Mouse (Mus musculus) cortical plate, adult 2 months (tissue): ENCODE data around the gene Urm1. TPM values are rescaled to one million over a fixed set of nuclear protein-coding genes. Genes with fewer than 3 reads are reported as not detected.

Experiments
- H3K27ac ChIP-seq: fragments of 200-500 bp; 2 replicates; pipeline ENCODE4 v1.5.1; 2012; ENCODE audit warnings: low read length, control low read depth, inconsistent platforms; ENCODE audit not compliant: insufficient read depth
- H3K4me1 ChIP-seq: fragments of 200-500 bp; 2 replicates; pipeline ENCODE4 v1.6.1; 2011; ENCODE audit warnings: low read length; ENCODE audit not compliant: control insufficient read depth, insufficient read depth
- H3K4me3 ChIP-seq: fragments of 200-500 bp; 2 replicates; pipeline ENCODE4 v1.5.1; 2011; ENCODE audit warnings: mild to moderate bottlenecking, low read length, control low read depth; ENCODE audit not compliant: insufficient read depth
- CTCF ChIP-seq: fragments of 200-500 bp; IDR thresholded peaks from 2 replicates; pipeline ENCODE4 v1.5.1; 2011; ENCODE audit warnings: mild to moderate bottlenecking, control low read depth, low read length; ENCODE audit not compliant: insufficient read depth; ENCODE audit errors: extremely low read depth
- POLR2A ChIP-seq: fragments of 200-500 bp; IDR thresholded peaks from 2 replicates; pipeline ENCODE4 v1.6.1; 2011; ENCODE audit warnings: mild to moderate bottlenecking, low read length, control low read depth; ENCODE audit not compliant: insufficient read depth; ENCODE audit errors: extremely low read depth
- polyA plus RNA-seq: library from polyadenylated mRNA; depleted of rRNA; stranded (reverse); fragments of >200 nt; gene quantifications from 2 replicates; pipeline ENCODE4 v1.2.3, GENCODE M21; 2012

Gene Urm1
- polyA plus RNA-seq, 1 experiment: 75.0 TPM

DNA sequence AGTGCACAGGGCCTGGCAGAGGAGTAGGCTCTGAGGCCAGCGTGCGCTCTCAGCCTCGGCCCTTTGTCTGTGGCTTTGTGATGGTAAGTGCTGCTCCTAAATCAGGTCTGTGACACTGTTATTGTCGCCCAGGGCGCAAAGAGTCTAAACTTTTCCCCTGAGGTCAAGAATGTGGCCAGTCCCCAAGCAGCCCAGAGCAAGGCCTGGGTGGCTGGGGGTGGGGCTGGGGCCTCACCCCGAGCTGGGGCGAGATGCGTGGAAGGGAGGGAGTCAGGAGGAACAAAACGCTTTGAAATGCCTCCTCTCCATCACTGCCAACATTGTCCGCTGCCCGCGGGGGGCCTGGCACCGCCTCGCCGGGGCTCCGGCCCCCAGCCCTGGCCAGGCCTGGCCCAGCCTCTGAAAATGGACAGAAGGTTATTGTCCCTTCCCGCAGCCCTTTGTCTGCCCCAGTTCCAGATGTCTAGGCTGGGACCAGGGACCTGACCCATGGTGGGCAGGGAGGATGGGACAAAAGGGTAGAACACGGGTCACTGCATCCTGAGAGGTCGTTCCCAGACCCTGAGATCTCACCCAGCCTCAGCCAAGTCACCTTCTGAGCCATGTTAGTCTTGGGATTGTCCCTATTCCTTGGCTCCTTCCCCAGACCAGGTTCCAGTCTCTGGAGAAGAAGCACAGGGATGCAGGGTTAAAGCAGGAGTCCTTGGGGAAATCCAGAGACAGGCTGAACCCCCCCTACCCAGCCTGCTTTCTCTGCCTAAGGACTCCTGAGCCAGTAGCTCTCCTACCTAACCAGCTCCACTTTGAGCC lies 36.8 kb downstream of the Urm1 start:
- Histone ChIP-seq H3K27ac (peak overlapping the region; percentile 87), H3K4me3 (no peak overlapping the region), H3K4me1 (no peaks in the 10 kb centered on the region)
- TF ChIP-seq CTCF: no peak
- TF ChIP-seq POLR2A: no peak

DNA sequence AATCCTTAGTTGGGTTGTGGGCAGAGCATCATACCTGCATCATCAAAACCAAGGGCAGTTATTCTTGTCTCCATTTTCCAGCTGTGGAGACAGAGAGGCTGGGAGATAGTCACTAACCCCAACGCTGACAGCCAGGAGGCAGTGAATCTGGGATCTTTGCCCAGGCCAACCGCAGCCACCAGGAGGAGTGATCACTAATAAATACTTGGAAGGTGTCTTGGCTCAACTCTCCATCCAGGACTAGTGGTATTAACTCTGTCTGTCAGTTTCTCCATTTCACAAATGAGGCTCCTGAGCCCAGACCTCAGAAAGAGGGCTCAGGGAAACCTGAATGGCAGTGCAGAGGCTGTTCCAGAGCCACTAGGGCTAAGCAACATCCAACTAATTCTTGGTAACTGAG lies 37.5 kb downstream of the Urm1 start:
- TF ChIP-seq POLR2A: no peak
- no peak for TF ChIP-seq CTCF
- H3K27ac ChIP-seq: peak overlapping the region; percentile 87
- no peaks in the 10 kb centered on the region for H3K4me1 ChIP-seq
- no peak overlapping the region for H3K4me3 ChIP-seq

DNA sequence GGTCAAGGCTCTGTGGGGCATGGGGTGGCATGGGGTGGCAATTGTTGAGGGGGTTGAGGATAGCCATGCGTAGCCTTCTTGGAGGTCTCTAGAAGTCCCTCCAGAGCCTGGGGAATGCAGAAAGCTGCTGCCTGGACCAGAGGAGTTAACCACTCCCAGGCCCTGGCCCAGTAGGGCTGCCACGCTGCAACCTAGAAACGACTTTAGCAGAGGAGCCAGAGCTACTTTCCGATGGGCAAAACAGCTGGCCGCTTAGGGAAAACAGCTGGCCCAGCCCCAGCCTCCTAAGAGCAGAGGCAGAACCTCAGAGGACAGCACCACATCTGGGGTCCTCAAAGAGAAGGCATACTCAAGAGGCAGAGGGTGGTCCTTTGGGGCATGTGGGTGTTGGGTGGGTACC lies 38.1 kb downstream of the Urm1 start:
- no peaks in the 10 kb centered on the region for H3K4me1 ChIP-seq
- H3K4me3 ChIP-seq: no peak overlapping the region
- H3K27ac ChIP-seq: peak overlapping the region; percentile 87
- TF ChIP-seq CTCF: no peak
- TF ChIP-seq POLR2A: no peak

DNA sequence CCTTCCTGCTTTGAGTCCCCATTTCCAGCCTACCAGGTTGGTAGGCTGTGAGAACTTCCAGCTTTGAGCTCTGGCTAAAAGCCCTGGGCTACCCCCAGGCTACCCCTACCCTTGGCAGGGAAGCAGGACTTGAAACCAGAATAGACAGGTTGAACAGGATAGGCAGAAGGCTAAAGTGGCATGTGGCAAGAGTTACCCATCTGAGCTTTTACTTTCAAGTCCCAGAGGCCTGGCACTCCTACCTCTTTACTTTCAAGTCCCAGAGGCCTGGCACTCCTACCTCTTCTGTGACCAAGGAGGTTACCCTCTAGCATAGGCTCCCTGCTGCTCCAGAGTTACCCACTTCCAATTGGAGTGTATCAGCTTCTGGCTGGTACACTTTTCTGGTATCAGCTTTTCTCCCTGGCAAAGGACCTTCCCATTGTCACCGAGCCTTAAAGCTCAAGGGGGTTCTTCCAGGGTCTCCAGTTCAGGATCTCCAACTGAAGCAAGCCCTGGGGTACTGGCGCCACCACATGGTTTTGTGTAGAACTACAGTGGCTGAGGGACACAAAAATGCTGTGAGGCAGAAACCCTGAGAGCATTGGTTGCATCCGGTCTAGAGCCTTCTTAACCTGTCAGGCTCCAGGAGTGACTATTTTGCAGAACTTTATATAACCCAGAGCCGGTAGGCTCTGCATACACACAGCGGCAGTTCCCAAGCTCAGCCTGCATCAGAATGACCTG lies 39.0 kb downstream of the Urm1 start:
- Histone ChIP-seq H3K4me3 (no peak overlapping the region), H3K27ac (no peak overlapping the region), H3K4me1 (no peaks in the 10 kb centered on the region)
- TF ChIP-seq POLR2A (no peak), CTCF (peak; percentile 75)

DNA sequence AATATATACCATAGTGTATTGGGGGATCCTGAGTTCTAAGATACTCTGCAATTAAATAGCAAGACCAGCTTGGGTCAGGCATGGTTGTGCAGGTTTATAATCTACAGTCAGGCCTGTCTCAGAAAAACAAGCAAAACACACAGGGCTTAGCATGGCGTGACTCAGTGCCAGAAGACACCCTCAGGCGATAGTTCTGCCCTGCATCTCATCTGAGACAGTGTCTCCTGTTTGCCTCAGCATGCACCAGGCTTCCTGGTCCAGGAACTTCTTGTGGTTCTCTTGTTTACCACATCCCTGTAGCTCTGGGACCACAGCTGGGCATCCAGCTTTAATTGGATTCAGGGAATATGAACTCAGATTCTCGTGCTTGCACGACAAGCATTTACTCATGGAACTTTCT lies 45.2 kb downstream of the Urm1 start:
- TF ChIP-seq POLR2A (no peak), CTCF (no peak)
- Histone ChIP-seq H3K4me3 (no peak overlapping the region), H3K27ac (no peak overlapping the region), H3K4me1 (no peaks in the 10 kb centered on the region)

DNA sequence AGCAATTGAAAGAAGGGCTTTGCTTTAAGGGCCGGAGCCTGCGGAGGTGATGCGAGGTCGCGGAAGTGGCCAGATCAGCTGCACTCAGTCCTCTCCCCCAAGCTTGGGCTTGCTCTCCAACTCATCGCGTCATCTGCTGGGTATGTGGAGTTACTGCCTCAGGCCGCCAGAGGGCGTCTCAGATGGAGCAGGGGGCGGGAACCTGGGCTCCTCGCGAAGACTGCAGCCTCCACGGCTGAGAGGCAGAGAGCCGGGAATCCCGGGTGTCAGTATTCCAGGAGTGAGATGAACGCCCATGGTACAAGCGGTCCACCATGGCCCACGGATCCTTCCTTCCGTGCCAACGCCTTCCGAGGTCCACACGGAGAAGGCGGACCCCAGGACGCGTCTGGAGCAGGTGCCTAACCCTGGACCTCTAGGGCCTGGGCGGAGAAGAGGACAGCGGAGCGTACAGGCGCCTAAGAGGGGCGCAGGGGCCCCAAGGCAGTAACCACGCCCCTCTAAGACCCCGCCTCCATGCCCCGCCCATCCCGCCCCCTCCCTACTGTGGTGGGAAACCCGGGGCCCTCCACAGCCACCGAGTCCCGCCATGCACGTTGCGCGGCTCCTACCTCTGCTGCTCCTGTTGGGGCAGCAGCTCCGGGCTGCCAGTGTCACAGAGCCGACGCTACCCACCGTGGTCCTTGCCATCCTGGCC lies 49.2 kb downstream of the Urm1 start, which contains the start of gene Cercam:
Cercam (plus strand) TSS at position 216 of the 697 bp plus-strand sequence.
- Histone ChIP-seq H3K27ac (no peak within 1 kb of the TSS), H3K4me3 (peak within 1 kb of the TSS; percentile 47), H3K4me1 (no peaks in the 10 kb centered on the region)
- TF ChIP-seq POLR2A: no peak
- peak; percentile 77 for TF ChIP-seq CTCF

- TF ChIP-seq CTCF (no peak), POLR2A (no peak)
- Histone ChIP-seq H3K4me1 (no peaks in the 10 kb centered on the region), H3K27ac (no peak overlapping the region), H3K4me3 (peak overlapping the region; percentile 47)
Observed at GRCm38 (mm10) chr2:29869646-29870451, 50.0 kb downstream of the Urm1 start.

DNA sequence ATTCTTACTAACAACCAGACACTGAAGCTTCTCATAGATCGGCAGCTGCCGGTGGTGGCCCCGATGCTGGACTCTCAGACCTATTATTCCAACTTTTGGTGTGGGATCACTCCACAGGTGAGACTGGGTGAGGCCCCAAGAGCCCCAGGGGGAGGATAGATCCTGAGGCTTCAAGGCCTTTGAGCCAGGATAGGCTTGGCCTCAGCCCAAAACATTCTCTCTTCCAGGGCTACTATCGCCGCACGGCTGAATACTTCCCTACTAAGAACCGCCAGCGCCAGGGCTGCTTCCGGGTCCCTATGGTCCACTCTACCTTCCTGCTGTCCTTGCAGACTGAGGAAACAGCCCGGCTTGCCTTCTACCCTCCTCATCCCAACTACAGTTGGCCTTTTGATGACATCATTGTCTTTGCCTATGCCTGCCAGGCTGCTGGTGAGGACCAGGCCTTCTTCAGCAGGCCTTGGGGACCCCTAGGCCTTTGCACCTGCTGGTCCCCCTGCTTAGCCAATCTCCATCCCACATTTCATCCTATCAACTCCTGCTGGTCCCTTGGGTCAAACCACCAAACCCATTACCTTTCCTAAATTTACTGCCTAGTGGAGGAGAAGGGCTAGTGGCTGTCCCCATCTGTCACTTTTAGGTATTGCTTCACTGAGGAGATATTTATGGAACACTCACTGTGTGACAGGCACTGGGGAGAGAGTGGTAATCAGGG lies 52.9 kb downstream of the Urm1 start:
- Histone ChIP-seq H3K27ac (no peak overlapping the region), H3K4me3 (no peak overlapping the region), H3K4me1 (no peaks in the 10 kb centered on the region)
- no peak for TF ChIP-seq POLR2A
- no peak for TF ChIP-seq CTCF
